Mouse (Mus musculus) myocyte (in vitro differentiated cells): Measurements from ENCODE around the gene Sdk1.

Source experiments
- CEBPB ChIP-seq: IDR thresholded peaks from 2 replicates; pipeline ENCODE4 v1.6.1; 2011; ENCODE audit warnings: mild to moderate bottlenecking, moderate library complexity; ENCODE audit not compliant: poor library complexity, insufficient read depth, severe bottlenecking
- E2F4 ChIP-seq: IDR thresholded peaks from one replicate; pipeline ENCODE4 v1.6.1; 2011; ENCODE audit warnings: mild to moderate bottlenecking, control low read depth, moderate library complexity; ENCODE audit not compliant: insufficient read depth
- MAX ChIP-seq: IDR thresholded peaks from one replicate; pipeline ENCODE4 v1.6.1; 2011; ENCODE audit warnings: low read depth, mild to moderate bottlenecking, control low read depth
- MYOD1 ChIP-seq, 3 experiments: IDR thresholded peaks; one replicate each; pipeline ENCODE4 v1.6.1; 2011; ENCODE audit warnings: control low read depth in 2 of 3, low read depth in 2 of 3, mild to moderate bottlenecking in 2 of 3, moderate library complexity in 1 of 3; ENCODE audit not compliant: insufficient read length in 2 of 3, control insufficient read depth in 1 of 3
- MYOG ChIP-seq, 3 experiments: IDR thresholded peaks; one replicate each; pipeline ENCODE4 v1.6.1; 2011; ENCODE audit warnings: control low read depth in 2 of 3, low read depth in 2 of 3, mild to moderate bottlenecking in 2 of 3; ENCODE audit not compliant: insufficient read length in 2 of 3, control insufficient read depth in 1 of 3, insufficient read depth in 1 of 3
- POLR2A ChIP-seq: IDR thresholded peaks from one replicate; pipeline ENCODE4 v1.6.1; 2011; ENCODE audit warnings: low read depth, mild to moderate bottlenecking, control low read depth, moderate library complexity; ENCODE audit not compliant: insufficient read length
- POLR2AphosphoS2 ChIP-seq: IDR thresholded peaks from one replicate; pipeline ENCODE4 v1.6.1; 2011; ENCODE audit warnings: low read depth, control low read depth; ENCODE audit not compliant: insufficient read length
- REST ChIP-seq: IDR thresholded peaks from one replicate; pipeline ENCODE4 v1.6.1; 2011; ENCODE audit warnings: mild to moderate bottlenecking, control low read depth, moderate library complexity; ENCODE audit not compliant: insufficient read depth, insufficient read length
- SRF ChIP-seq: IDR thresholded peaks from one replicate; pipeline ENCODE4 v1.6.1; 2011; ENCODE audit warnings: low read depth; ENCODE audit not compliant: control insufficient read depth, insufficient read length
- TCF12 ChIP-seq: IDR thresholded peaks from one replicate; pipeline ENCODE4 v1.6.1; 2011; ENCODE audit warnings: mild to moderate bottlenecking, control low read depth; ENCODE audit not compliant: poor library complexity, insufficient read depth, severe bottlenecking
- TCF3 ChIP-seq: IDR thresholded peaks from one replicate; pipeline ENCODE4 v1.6.1; 2011; ENCODE audit warnings: low read depth, control low read depth; ENCODE audit not compliant: insufficient read length
- USF1 ChIP-seq: IDR thresholded peaks from one replicate; pipeline ENCODE4 v1.6.1; 2011; ENCODE audit warnings: low read depth, mild to moderate bottlenecking, control low read depth, moderate library complexity

DNA sequence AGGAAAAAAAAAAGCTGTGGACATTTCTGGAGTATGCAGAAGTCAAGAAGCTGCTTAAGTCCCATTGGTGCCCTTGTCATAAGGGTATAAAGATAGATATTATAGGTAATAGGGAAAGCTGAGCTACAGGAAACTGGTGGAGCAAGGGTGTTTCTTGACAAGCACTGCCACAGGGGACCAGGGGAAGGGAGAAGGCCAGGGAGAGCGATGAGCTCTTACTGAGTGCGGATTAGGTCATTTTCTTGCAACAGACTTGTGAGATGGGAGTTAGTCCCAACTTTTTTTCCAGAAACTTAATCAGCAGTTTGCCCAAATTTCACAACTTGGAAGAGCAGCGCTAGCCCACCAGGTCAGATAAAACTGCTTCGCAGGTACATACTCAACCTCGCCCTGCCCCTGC is 1.9 kb upstream of the Sdk1 start:
- TF ChIP-seq CEBPB (no peak), POLR2AphosphoS2 (no peak), TCF12 (no peak), POLR2A (no peak), USF1 (no peak), E2F4 (no peak), MYOG (IDR thresholded peaks at IDR 0.05; ENCODE audit: control insufficient read depth in 1 of 3, insufficient read depth in 1 of 3, insufficient read length in 2 of 3, low read depth in 2 of 3) (no peak), REST (no peak), MAX (no peak), SRF (no peak), MYOD1 (IDR thresholded peaks at IDR 0.05; ENCODE audit: control insufficient read depth in 1 of 3, insufficient read length in 2 of 3, low read depth in 2 of 3) (no peak), TCF3 (no peak)
